Mouse (Mus musculus): ENCODE data around the gene Inpp5d. TPM values are rescaled to one million over a fixed set of nuclear protein-coding genes. Genes with fewer than 3 reads are reported as not detected.

Gene Inpp5d
- polyA plus RNA-seq (2014; fragmentation: Nextera tagmentation; extraction: Ambion mirVana) = 3.7 and 4.2 TPM in 2 replicates

- DNase-seq (ENCODE audit: low spot score) = no peak
- H3K9ac ChIP-seq (ENCODE audit: low read depth, low read length) = no peak within 1 kb of the TSS
- H3K9me3 ChIP-seq (ENCODE audit: control insufficient read depth, low read length) = no peaks in the 10 kb centered on the region
- no peak within 1 kb of the TSS for H3K4me2 ChIP-seq (replicated peaks; ENCODE audit: low read depth, low read length)
- no peaks in the 10 kb centered on the region for H3K36me3 ChIP-seq (ENCODE audit: control insufficient read depth, insufficient read depth, low read length)
- no peak for ATAC-seq (ENCODE audit: low FRiP score)
- H3K27ac ChIP-seq (ENCODE audit: low read depth, low read length) = no peak within 1 kb of the TSS
- no peaks in the 10 kb centered on the region for H3K4me1 ChIP-seq (replicated peaks; ENCODE audit: control insufficient read depth, insufficient read depth, low read length)
- no peak within 1 kb of the TSS for H3K4me3 ChIP-seq (ENCODE audit: low read depth, low read length)
- H3K27me3 ChIP-seq (ENCODE audit: control insufficient read depth, insufficient read depth, low read length) = no peaks in the 10 kb centered on the region
- WGBS = 76% methylated on average over 12 of the region's 12 CpGs
These were observed at the start of gene Inpp5d for GRCm38 (mm10) chr1:87620211-87620668. Inpp5d (plus strand) TSS chr1:87620312.

GRCm38 (mm10) chr1:87573261-87573660 lies 46.9 kb upstream of the Inpp5d start:
- Histone ChIP-seq H3K4me2 (replicated peaks; ENCODE audit: low read depth, low read length) (no peak overlapping the region), H3K9me3 (ENCODE audit: control insufficient read depth, low read length) (no peaks in the 10 kb centered on the region), H3K4me1 (replicated peaks; ENCODE audit: control insufficient read depth, insufficient read depth, low read length) (no peaks in the 10 kb centered on the region), H3K36me3 (ENCODE audit: control insufficient read depth, insufficient read depth, low read length) (no peaks in the 10 kb centered on the region), H3K4me3 (ENCODE audit: low read depth, low read length) (no peak overlapping the region), H3K27me3 (ENCODE audit: control insufficient read depth, insufficient read depth, low read length) (no peaks in the 10 kb centered on the region), H3K9ac (ENCODE audit: low read depth, low read length) (no peak overlapping the region), H3K27ac (ENCODE audit: low read depth, low read length) (no peak overlapping the region)
- ATAC-seq (ENCODE audit: low FRiP score) (no peak), DNase-seq (ENCODE audit: low spot score) (no peak)
- WGBS = 77% methylated on average over 5 of the region's 5 CpGs

DNA sequence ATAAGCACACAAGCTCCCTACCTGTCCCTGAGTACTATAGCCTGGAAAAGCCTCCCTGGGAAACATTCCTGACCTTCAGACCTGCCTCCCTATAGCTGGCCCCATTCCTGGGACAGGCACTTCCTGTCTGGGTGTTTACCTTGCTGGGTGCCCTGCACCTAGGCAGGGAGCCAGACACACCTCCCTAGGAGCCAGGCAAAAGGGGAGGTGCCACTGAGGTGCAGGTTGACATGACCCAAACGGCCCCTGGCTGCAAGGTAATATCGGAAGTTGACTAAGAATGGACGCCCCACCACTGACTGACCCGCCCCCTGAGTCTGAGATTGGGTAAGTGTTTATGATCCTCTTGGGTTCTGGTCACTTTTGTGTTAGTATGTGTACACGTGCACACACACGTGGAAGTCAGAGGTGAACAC lies 46.3 kb upstream of the Inpp5d start, which contains the start of gene Ngef:
Gene Ngef (minus strand): TSS at position 71 of the 416 bp plus-strand sequence.
- Histone ChIP-seq H3K4me2 (replicated peaks; ENCODE audit: low read depth, low read length) (no peak within 1 kb of the TSS), H3K9me3 (ENCODE audit: control insufficient read depth, low read length) (no peaks in the 10 kb centered on the region), H3K27ac (ENCODE audit: low read depth, low read length) (no peak within 1 kb of the TSS), H3K4me3 (ENCODE audit: low read depth, low read length) (no peak within 1 kb of the TSS), H3K27me3 (ENCODE audit: control insufficient read depth, insufficient read depth, low read length) (no peaks in the 10 kb centered on the region), H3K9ac (ENCODE audit: low read depth, low read length) (no peak within 1 kb of the TSS), H3K36me3 (ENCODE audit: control insufficient read depth, insufficient read depth, low read length) (no peaks in the 10 kb centered on the region), H3K4me1 (replicated peaks; ENCODE audit: control insufficient read depth, insufficient read depth, low read length) (no peaks in the 10 kb centered on the region)
- WGBS = 85% methylated on average over 6 of the region's 6 CpGs
- DNase-seq (ENCODE audit: low spot score) (no peak), ATAC-seq (ENCODE audit: low FRiP score) (no peak; the same call in 1 of the 2 replicates)

- DNase-seq (ENCODE audit: low spot score) (peak; percentile 18), ATAC-seq (ENCODE audit: low FRiP score) (peak; percentile 68)
- Histone ChIP-seq H3K27me3 (ENCODE audit: control insufficient read depth, insufficient read depth, low read length) (no peaks in the 10 kb centered on the region), H3K9me3 (ENCODE audit: control insufficient read depth, low read length) (no peaks in the 10 kb centered on the region), H3K9ac (ENCODE audit: low read depth, low read length) (no peak overlapping the region), H3K36me3 (ENCODE audit: control insufficient read depth, insufficient read depth, low read length) (no peaks in the 10 kb centered on the region), H3K4me3 (ENCODE audit: low read depth, low read length) (no peak overlapping the region), H3K4me1 (replicated peaks; ENCODE audit: control insufficient read depth, insufficient read depth, low read length) (no peaks in the 10 kb centered on the region), H3K4me2 (replicated peaks; ENCODE audit: low read depth, low read length) (no peak overlapping the region), H3K27ac (ENCODE audit: low read depth, low read length) (no peak overlapping the region)
- 60% methylated on average over 6 of the region's 6 CpGs for WGBS
These were observed 45.8 kb upstream of the Inpp5d start for GRCm38 (mm10) chr1:87574353-87574752.

DNA sequence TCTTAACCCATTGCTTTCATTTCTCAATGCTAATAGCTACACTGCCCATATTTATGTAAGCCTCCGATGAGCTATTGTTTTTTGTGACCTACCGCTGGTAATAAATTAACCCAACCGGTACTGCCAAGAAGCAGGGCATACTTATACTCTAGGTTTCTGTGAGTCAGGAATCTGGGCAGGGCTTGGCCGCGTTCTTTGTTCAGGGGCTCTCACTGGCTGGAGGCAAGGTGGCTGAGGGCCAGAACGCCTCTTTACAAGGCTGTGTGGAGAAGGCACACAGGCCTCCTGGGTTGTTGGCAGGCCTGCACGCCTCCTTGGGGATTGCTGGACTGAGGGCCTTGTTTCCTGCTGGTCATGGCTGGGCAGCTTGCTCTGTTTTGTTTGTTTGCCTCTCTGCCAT lies 45.3 kb upstream of the Inpp5d start:
- no peaks in the 10 kb centered on the region for H3K27me3 ChIP-seq (ENCODE audit: control insufficient read depth, insufficient read depth, low read length)
- DNase-seq (ENCODE audit: low spot score) = no peak
- H3K4me1 ChIP-seq (replicated peaks; ENCODE audit: control insufficient read depth, insufficient read depth, low read length) = no peaks in the 10 kb centered on the region
- H3K4me2 ChIP-seq (replicated peaks; ENCODE audit: low read depth, low read length) = no peak overlapping the region
- H3K27ac ChIP-seq (ENCODE audit: low read depth, low read length) = no peak overlapping the region
- no peak overlapping the region for H3K4me3 ChIP-seq (ENCODE audit: low read depth, low read length)
- 74% methylated on average over 7 of the region's 7 CpGs for WGBS
- ATAC-seq (ENCODE audit: low FRiP score) = no peak
- no peak overlapping the region for H3K9ac ChIP-seq (ENCODE audit: low read depth, low read length)
- no peaks in the 10 kb centered on the region for H3K9me3 ChIP-seq (ENCODE audit: control insufficient read depth, low read length)
- no peaks in the 10 kb centered on the region for H3K36me3 ChIP-seq (ENCODE audit: control insufficient read depth, insufficient read depth, low read length)

DNA sequence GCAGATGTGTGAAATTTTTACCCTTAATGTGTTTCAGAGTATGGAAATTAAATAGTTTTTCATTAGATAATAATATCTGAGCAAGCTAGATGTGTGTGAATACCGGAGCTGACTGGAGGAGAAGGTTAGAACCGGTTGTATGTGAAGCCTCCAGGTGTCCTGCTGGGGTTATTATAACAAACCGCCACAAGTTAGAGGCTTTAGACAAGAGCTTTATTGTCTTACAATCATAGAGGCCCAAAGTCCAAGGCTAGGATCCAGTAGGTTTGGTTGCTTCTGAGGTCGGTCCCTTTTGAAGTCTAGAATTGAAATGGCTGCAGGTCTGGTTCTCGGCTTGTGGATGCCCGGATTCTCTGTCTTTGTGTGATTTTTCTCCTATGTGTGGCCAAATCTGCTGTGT lies 41.1 kb upstream of the Inpp5d start:
- Histone ChIP-seq H3K4me2 (replicated peaks; ENCODE audit: low read depth, low read length) (no peak overlapping the region), H3K4me3 (ENCODE audit: low read depth, low read length) (no peak overlapping the region), H3K27ac (ENCODE audit: low read depth, low read length) (no peak overlapping the region), H3K36me3 (ENCODE audit: control insufficient read depth, insufficient read depth, low read length) (no peaks in the 10 kb centered on the region), H3K9ac (ENCODE audit: low read depth, low read length) (no peak overlapping the region), H3K4me1 (replicated peaks; ENCODE audit: control insufficient read depth, insufficient read depth, low read length) (no peaks in the 10 kb centered on the region), H3K9me3 (ENCODE audit: control insufficient read depth, low read length) (no peaks in the 10 kb centered on the region), H3K27me3 (ENCODE audit: control insufficient read depth, insufficient read depth, low read length) (peaks cover 3% of the 10 kb centered on the region; the same call in 1 of the 2 replicates)
- DNase-seq (ENCODE audit: low spot score) = no peak
- WGBS = 76% methylated on average over 6 of the region's 6 CpGs
- no peak for ATAC-seq (ENCODE audit: low FRiP score)

GRCm38 (mm10) chr1:87580824-87581223 lies 39.3 kb upstream of the Inpp5d start:
- DNase-seq (ENCODE audit: low spot score) = peak; percentile 63

DNA sequence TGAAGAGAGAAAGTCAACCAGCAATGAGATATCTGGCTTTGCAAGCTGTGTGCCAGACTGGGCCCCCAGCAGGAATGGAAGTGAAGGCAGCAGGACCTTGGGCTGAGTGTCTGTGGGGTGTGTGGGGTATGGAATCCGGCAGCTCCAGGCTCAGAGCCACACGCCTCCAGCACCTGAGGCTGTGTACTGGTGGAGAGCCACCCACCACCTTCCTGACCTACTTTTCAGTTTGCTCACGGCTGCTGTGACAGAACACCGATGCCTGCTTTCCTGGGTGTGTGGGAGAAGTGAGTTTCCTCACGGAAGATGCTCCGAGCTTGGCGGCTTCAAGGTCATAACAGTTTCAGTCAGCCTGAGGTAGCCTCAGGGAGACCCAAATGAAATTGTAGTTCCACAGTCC lies 30.9 kb upstream of the Inpp5d start:
- Histone ChIP-seq H3K4me1 (replicated peaks; ENCODE audit: control insufficient read depth, insufficient read depth, low read length) (no peaks in the 10 kb centered on the region), H3K36me3 (ENCODE audit: control insufficient read depth, insufficient read depth, low read length) (no peaks in the 10 kb centered on the region), H3K9me3 (ENCODE audit: control insufficient read depth, low read length) (no peaks in the 10 kb centered on the region), H3K27ac (ENCODE audit: low read depth, low read length) (no peak overlapping the region), H3K27me3 (ENCODE audit: control insufficient read depth, insufficient read depth, low read length) (no peaks in the 10 kb centered on the region), H3K4me3 (ENCODE audit: low read depth, low read length) (no peak overlapping the region), H3K9ac (ENCODE audit: low read depth, low read length) (no peak overlapping the region), H3K4me2 (replicated peaks; ENCODE audit: low read depth, low read length) (no peak overlapping the region)
- DNase-seq (ENCODE audit: low spot score) = no peak
- 94% methylated on average over 7 of the region's 7 CpGs for WGBS
- ATAC-seq (ENCODE audit: low FRiP score) = no peak

More at GRCm38 (mm10) chr1:87580824-87581223, 39.3 kb upstream of the Inpp5d start:
- Histone ChIP-seq H3K9ac (ENCODE audit: low read depth, low read length) (no peak overlapping the region), H3K36me3 (ENCODE audit: control insufficient read depth, insufficient read depth, low read length) (no peaks in the 10 kb centered on the region), H3K4me1 (replicated peaks; ENCODE audit: control insufficient read depth, insufficient read depth, low read length) (no peaks in the 10 kb centered on the region), H3K4me2 (replicated peaks; ENCODE audit: low read depth, low read length) (no peak overlapping the region), H3K27ac (ENCODE audit: low read depth, low read length) (no peak overlapping the region), H3K27me3 (ENCODE audit: control insufficient read depth, insufficient read depth, low read length) (peaks cover 4% of the 10 kb centered on the region; the same call in 1 of the 2 replicates), H3K4me3 (ENCODE audit: low read depth, low read length) (no peak overlapping the region), H3K9me3 (ENCODE audit: control insufficient read depth, low read length) (no peaks in the 10 kb centered on the region)
- 3% methylated on average over 3 of the region's 3 CpGs for WGBS
- ATAC-seq (ENCODE audit: low FRiP score) = peak; percentile 67; the same call in 1 of the 2 replicates

GRCm38 (mm10) chr1:87589980-87590379 lies 30.1 kb upstream of the Inpp5d start:
- Histone ChIP-seq H3K36me3 (ENCODE audit: control insufficient read depth, insufficient read depth, low read length) (no peaks in the 10 kb centered on the region), H3K27me3 (ENCODE audit: control insufficient read depth, insufficient read depth, low read length) (no peaks in the 10 kb centered on the region), H3K9ac (ENCODE audit: low read depth, low read length) (no peak overlapping the region), H3K4me1 (replicated peaks; ENCODE audit: control insufficient read depth, insufficient read depth, low read length) (no peaks in the 10 kb centered on the region), H3K9me3 (ENCODE audit: control insufficient read depth, low read length) (no peaks in the 10 kb centered on the region), H3K4me2 (replicated peaks; ENCODE audit: low read depth, low read length) (no peak overlapping the region), H3K4me3 (ENCODE audit: low read depth, low read length) (no peak overlapping the region), H3K27ac (ENCODE audit: low read depth, low read length) (no peak overlapping the region)
- 86% methylated on average over 8 of the region's 8 CpGs for WGBS
- ATAC-seq (ENCODE audit: low FRiP score) = no peak
- DNase-seq (ENCODE audit: low spot score) = no peak
